Mouse (Mus musculus): Measurements from ENCODE around the gene Polr3e.
"Not testable (repeated sequence)": the region's sequence is repeated elsewhere in the genome, so short reads cannot be mapped to it uniquely, and the experiment has no call there.

Gene Polr3e

DNA sequence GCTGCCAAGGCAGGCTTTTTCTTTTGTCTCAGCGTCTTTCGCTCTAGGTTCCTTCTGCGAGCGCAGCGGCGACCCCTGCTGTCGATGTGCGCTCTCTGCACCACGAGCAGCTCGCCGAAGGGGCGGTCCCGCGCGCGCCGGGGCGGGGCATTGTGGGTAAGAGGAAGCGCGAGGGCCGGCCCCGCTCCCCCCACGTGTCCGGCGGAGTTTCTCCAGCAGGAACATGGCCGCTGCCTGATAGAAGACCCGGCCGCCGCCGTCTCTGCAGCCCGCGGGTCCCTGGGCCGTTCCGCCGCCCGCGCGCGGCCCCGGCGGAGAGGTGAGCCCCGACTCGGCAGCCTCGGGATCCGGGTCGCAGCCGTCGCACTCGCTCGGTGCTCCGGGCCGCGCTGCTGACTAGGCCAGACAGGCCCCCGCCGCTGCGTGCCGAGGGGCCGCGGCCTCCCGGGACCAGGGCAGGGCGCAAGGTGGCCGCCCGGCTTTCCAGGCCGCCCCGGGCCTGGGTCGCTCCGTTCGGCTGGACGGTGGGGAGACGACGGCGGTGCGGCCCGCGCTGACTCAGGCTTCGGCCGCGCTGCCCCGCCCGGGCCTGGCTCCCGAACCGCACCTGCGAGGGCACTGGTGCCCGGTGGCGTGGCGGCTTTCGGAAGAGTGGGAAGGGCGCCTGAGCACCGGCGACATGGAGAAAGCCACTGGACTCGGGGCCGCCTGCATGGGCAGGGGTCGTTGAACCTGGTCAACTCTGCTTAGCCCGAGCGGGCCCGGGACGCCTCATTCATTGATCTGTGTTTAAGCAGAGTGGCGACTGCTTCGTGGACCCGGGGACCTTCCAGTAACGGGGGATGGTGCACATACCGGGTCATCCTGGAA, at the start of gene Polr3e:
TSS of gene Polr3e (plus strand) at position 153 of the 870 bp plus-strand sequence.
- peak; percentile 99 to 100 for DNase-seq

GRCm38 (mm10) chr7:120869883-120870282, 47.7 kb upstream of the Polr3e start:
- peak in 1 of 2 experiments; percentile 20 for DNase-seq

DNA sequence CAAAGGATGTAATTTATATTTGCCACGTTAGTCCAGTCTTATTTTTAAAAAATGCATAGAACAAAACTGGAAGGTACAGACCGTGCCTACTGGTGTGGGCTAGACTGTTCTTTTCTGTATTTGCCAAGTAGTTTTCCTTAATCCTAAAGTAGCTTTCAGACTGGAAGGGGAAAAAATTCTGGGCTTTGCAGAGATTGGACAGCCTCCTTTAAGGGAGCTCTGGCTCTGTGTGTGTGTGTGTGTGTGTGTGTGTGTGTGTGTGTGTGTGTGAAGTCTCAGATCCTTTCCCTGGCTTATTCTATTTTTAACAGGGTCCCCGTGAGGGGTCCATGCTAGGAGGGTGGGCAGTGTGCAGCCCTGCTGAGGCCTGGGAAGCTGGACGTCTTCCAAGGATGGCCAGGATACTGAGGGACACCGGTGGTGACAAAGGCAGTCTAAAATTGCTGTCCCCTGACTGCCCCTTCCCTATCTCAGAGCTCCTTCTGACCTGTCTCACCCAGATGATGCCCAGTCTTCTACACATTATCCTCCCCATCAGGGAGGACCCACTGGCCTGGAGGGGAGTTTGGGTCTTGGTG, 47.0 kb upstream of the Polr3e start:
- no peak for DNase-seq

DNA sequence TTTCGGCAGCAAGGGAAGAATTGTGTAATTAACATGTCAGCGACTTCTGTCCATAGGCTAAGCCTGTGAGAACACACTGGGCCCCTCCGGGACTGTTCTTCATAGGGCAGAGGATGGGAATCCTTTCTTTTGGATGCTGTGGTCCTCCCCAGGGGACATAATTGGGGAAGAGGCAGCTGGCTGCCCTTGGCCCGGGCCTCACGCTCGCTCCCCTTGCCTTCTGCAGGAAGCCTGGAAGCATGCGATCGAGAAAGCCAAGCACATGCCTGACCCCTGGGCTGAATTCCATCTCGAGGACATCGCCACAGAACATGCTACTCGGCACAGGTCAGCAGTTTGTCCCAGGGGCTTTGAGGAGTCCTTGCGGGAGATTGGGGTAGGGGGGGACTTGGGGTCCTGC, 44.5 kb upstream of the Polr3e start:
- no peak for DNase-seq

- no peak for DNase-seq
These were observed 43.5 kb upstream of the Polr3e start for GRCm38 (mm10) chr7:120874021-120874420.

DNA sequence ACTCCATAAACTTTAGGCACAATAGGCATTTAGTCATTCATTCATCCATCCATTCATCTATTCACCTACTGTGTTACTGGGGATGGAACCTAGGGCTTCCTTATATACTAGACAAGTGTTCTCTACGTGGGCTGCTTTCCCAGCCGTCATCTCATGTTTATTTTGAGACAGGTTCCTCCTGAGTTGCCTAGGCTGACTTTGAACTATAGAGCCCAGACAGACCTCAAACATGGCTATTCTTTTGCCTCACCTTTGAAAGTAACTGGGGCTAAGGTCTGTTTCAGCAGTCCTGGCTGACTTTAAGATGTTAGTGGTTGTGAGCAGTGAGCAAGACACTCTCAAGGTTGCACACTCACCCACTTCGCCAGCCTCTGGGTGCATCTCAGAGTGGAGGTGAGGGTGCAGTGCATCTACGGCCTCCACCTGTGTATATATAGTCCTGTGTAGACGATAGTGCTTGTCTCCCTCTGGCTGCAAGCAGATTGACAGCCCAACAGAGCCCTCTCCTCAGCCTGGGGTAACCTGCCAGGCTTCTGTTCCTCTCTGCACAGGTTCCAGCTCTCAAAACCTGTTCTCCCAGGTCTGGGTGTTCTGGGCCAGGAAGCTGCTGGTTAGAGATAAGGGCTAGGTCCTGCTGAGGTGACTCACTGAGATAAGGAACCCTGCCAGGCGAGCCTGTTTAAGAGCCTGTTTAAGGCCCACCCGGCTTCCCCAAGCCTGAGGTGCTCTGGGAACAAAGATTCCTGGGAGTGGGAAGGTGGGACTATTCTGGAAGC, 42.6 kb upstream of the Polr3e start:
- DNase-seq = no peak

- no peak for DNase-seq
These were observed 41.8 kb upstream of the Polr3e start for GRCm38 (mm10) chr7:120875540-120876388.

DNA sequence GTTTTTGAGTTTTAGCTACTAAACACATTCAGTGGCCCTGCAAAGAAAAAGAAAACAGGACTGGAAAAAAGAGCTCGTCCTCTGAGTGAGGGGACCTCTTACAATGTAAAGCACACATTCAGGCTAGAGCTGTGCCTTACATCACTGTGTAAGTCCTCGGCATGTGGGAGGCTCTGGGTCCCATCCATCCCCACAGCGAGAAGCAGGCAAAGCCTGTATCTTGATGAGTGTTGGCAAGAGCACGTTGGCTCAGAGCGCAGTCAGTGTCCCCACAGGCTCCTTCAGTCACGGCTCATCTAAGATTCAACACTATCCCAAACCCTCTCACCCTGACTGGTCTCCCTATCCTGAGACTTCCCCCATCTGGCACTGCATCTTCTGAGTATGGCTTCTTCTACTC, 39.3 kb upstream of the Polr3e start:
- peak; percentile 27 to 30 for DNase-seq

- no peak for DNase-seq
These were observed 37.6 kb upstream of the Polr3e start for GRCm38 (mm10) chr7:120879972-120880371.

- DNase-seq = no peak
These were observed 36.8 kb upstream of the Polr3e start for GRCm38 (mm10) chr7:120880770-120881169.

- DNase-seq = no peak
These were observed 36.1 kb upstream of the Polr3e start for GRCm38 (mm10) chr7:120881451-120881850.

GRCm38 (mm10) chr7:120882674-120883073, 34.9 kb upstream of the Polr3e start:
- no peak for DNase-seq

DNA sequence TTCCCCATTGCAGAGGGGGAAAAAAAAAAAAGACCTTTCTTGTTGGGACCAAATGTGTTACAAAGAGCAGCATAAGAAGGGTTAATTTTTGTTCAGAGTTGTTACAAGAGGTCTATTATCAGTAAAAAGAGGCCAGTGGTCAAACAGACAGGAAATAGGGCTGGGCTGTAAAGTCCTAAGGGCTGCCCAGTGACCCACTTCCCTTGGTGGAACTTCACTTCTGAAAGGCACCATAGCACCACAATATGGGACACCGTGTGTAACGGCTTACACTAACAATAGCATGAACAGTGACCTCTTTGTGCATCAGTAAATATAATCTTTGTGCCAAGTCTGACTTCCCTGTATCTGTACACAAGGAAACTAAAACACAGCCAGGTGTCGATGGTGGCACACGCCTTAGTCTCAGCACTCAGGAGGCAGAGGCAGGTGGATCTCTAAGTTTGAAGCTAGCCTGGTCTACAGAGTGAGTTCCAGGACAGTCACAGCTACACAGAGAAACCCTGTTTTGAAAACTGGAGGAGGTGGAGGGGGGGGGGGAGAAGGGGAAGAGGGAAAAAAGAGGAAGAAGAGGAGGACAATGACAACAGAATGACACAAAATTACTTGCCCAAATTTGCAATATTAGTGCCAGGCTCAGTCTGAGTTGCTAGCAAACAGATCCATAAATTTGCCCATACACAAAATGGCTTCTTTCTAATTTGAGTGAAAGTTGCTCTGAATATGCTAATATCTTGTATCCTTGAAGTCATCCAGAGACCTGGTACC, 33.8 kb upstream of the Polr3e start:
- no peak for DNase-seq

GRCm38 (mm10) chr7:120884746-120885145, 32.8 kb upstream of the Polr3e start:
- no peak for DNase-seq

GRCm38 (mm10) chr7:120893123-120893522, 24.4 kb upstream of the Polr3e start:
- no peak for DNase-seq

GRCm38 (mm10) chr7:120897054-120897453, 20.5 kb upstream of the Polr3e start:
- no peak for DNase-seq

DNA sequence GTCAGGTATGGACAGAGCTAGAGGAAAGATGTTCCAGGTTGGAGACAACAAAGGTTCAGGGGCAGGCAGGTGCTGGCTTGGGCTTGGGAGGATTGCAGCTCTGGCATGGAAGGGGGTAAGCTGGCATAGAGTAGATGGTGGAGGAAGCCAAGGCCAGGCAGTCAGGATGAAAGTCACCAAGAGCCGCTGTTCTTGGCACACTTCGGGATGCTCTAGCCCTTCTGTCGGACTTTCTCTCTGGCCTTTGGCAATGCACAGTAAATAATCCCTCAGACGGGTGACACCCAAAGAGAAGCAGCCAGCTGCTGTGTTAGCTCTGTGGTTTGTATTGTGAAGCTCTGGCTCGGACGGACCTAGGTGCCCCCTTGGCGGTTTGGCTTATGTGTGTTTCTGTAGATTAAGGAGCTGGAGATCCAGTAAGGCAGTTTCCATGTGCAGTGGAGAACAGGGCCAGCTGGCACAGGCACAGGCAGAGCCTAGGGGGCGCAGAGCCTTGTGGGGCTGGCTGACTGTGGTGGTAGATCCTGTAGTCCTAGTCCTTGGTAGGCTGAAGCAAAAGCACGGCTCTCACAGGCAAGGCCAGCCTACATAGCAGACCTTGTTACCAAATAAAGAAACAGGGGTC, 19.7 kb upstream of the Polr3e start:
- DNase-seq = peak; percentile 50 to 54

- DNase-seq = no peak
These were observed 17.4 kb upstream of the Polr3e start for GRCm38 (mm10) chr7:120900191-120900590.

GRCm38 (mm10) chr7:120901701-120902100, 15.8 kb upstream of the Polr3e start:
- no peak for DNase-seq

DNA sequence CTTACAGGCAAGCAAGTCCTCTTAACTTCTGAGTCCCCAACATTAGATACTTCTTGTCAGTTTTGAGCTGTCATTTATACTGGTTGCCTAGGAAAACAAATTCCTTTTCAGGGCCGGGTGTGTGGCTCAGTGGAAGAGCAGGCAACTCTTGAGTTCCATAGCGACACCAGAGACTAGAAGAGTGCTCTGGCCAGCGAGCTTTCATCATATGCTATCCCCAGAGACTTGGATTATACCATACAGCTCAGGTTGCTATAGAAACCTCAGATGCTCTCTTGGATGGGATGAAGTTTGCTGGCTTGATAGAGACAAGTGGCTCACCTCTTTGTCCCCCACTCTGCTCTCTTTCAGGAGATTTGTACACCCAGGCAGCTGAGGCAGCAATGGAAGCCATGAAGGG, 14.6 kb upstream of the Polr3e start:
- no peak for DNase-seq

DNA sequence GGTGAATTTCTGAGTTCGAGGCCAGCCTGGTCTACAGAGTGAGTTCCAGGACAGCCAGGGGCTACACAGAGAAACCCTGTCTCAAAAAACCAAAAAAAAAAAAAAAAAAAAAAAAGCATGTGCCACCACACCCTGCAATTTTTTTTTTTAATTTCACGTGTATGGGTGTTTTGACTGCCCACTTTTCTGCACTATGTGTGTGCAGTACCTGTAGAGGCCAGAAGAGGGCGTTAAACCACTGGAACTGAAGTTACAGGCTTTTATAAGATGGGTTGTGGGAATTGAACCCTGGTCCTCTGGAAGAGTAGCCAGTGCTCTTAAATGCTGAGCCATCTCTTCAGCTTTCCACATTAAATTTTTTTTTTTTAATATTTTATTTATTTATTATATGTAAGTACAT, 7.4 kb upstream of the Polr3e start:
- DNase-seq = not testable (repeated sequence)

Data from cerebellum, postnatal 36 days (tissue).